Mouse (Mus musculus) T-helper 1 cell (primary cell): Measurements from ENCODE around the gene Nptx2.

ENCODE experiments used
- in situ Hi-C: fragments of 300-600 bp; cut with MboI, MseI; formaldehyde crosslinking; loops from one replicate; pipeline ENCODE4 v1.15.1; 2025; ENCODE audit warnings: high pct_unique_total_duplicates

Gene Nptx2

GRCm38 (mm10) chr5:144565739-144566138 is 20.0 kb downstream of the Nptx2 start:
- in situ Hi-C loops, result no loop called here

GRCm38 (mm10) chr5:144585100-144585499 is 39.4 kb downstream of the Nptx2 start:
- in situ Hi-C loops, result no loop called here

GRCm38 (mm10) chr5:144591248-144591880 is 45.7 kb downstream of the Nptx2 start:
- in situ Hi-C loops, result no loop called here

DNA sequence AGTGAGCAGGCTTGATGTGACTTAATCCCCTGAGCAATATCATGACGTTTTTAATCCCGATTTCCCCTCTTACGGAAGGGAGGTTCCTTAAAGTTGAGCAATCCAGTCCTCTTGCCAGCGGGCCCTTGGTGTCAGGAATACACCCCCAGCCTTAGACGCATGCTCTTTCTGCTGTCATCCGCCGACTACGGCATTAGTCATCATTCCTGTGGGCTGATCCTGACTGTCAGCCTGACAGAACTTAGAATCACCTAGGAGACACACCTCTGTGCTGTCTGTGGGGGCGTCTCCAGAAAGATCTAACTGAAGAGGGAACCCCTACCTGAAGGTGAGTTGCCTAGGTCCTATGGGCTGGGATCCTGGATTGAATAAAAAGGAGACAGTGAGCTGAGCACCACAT is 49.1 kb downstream of the Nptx2 start:
- in situ Hi-C loops, result no loop called here
